Comparison of ENCODE assay signal across 10 mouse cellular contexts in genomic region chr10:93305946-93306345, GRCm38 (mm10). TPM values are rescaled to one million over a fixed set of nuclear protein-coding genes. Genes with fewer than 3 reads are reported as not detected.
DNase-seq lines count a peak whose midpoint lies in the region; ATAC-seq and TF ChIP-seq lines count a peak whose summit lies in the region.
"Had no signal": no experiment of that assay in that cellular context is flagged by ENCODE, and none has a peak within 500 bp of the region (broad histone marks: within the 10 kb centered on the region; RNA-seq: fewer than 3 reads in every experiment).

No protein-coding gene starts in this region.

- WGBS in heart, embryonic 14.5 days, result 52% methylated on average over 6 of the region's 6 CpGs
- WGBS in heart, embryonic 10.5 days, result 63% methylated on average over 6 of the region's 6 CpGs
- WGBS in lung, embryonic 14.5 days, result 35% methylated on average over 6 of the region's 6 CpGs
- 29% methylated on average over 6 of the region's 6 CpGs for WGBS in macrophage (ENCODE audit: missing documents)
- WGBS in midbrain, embryonic 16.5 days, result 73% methylated on average over 6 of the region's 6 CpGs

- peak overlapping the region; percentile 96 for H3K4me2 ChIP-seq in heart, embryonic 14.5 days (ENCODE audit: low read length)
- H3K4me2 ChIP-seq in lung, embryonic 14.5 days, result peak overlapping the region; percentile 87
- H3K4me2 ChIP-seq in midbrain, embryonic 16.5 days (ENCODE audit: low read length), result no peak overlapping the region
- H3K4me2 ChIP-seq: hindbrain, embryonic 12.5 days had no signal

- H3K4me3 ChIP-seq in heart, embryonic 14.5 days (ENCODE audit: control insufficient read depth in 1 of 2, insufficient read depth in 1 of 2, low read depth in 1 of 2, low read length in 2 of 2), result no peak overlapping the region; a peak in 2 of 4 replicates
- H3K4me3 ChIP-seq in heart, embryonic 10.5 days, result no peak overlapping the region
- H3K4me3 ChIP-seq in lung, embryonic 14.5 days (ENCODE audit: low read depth, low read length), result peak overlapping the region; percentile 78
- H3K4me3 ChIP-seq in macrophage (ENCODE audit: inconsistent target), result no peak overlapping the region
- no peak overlapping the region for H3K4me3 ChIP-seq in midbrain, embryonic 16.5 days (ENCODE audit: low read depth, low read length)
- H3K4me3 ChIP-seq: hindbrain, embryonic 12.5 days had no signal

- no peak for ATAC-seq in heart, embryonic 14.5 days (ENCODE audit: insufficient number of reproducible peaks, insufficient read depth, low FRiP score, low read depth)
- no peak for ATAC-seq in lung, embryonic 14.5 days (ENCODE audit: insufficient read depth)
- no peak for ATAC-seq in midbrain, embryonic 16.5 days

- peak overlapping the region; percentile 63 for H3K9ac ChIP-seq in heart, embryonic 14.5 days (ENCODE audit: low read length)
- peak overlapping the region; percentile 29 for H3K9ac ChIP-seq in lung, embryonic 14.5 days
- no peak overlapping the region for H3K9ac ChIP-seq in midbrain, embryonic 16.5 days (ENCODE audit: low read depth, low read length)
- H3K9ac ChIP-seq: hindbrain, embryonic 12.5 days had no signal

- no peaks in the 10 kb centered on the region for H3K36me3 ChIP-seq in heart, embryonic 14.5 days (ENCODE audit: control insufficient read depth, insufficient read depth, low read length)
- 0 out of 2 replicates have a peak, but pooled peaks cover 3% of the 10 kb centered on the region for H3K36me3 ChIP-seq in heart, embryonic 10.5 days
- H3K36me3 ChIP-seq in lung, embryonic 14.5 days (ENCODE audit: insufficient read depth), result no peaks in the 10 kb centered on the region
- no peaks in the 10 kb centered on the region for H3K36me3 ChIP-seq in macrophage (ENCODE audit: inconsistent target)
- no peaks in the 10 kb centered on the region for H3K36me3 ChIP-seq in midbrain, embryonic 16.5 days (ENCODE audit: control insufficient read depth, insufficient read depth, low read length)
- H3K36me3 ChIP-seq: hindbrain, embryonic 12.5 days had no signal

- H3K27ac ChIP-seq in heart, embryonic 14.5 days (replicated peaks in 1 of 2; ENCODE audit: control insufficient read depth in 1 of 2, insufficient read depth in 1 of 2, low read depth in 2 of 2, low read length in 2 of 2), result peak overlapping the region; percentile 10 to 40; a peak in 2 of 4 replicates
- no peak overlapping the region for H3K27ac ChIP-seq in heart, embryonic 10.5 days
- H3K27ac ChIP-seq in lung, embryonic 14.5 days (ENCODE audit: low read depth), result no peak overlapping the region; the same call in 1 of the 2 replicates
- peak overlapping the region; percentile 41 for H3K27ac ChIP-seq in macrophage
- H3K27ac ChIP-seq in midbrain, embryonic 16.5 days (ENCODE audit: low read length), result no peak overlapping the region
- H3K27ac ChIP-seq: hindbrain, embryonic 12.5 days had no signal

- H3K9me3 ChIP-seq in heart, embryonic 14.5 days (ENCODE audit: control insufficient read depth, low read length), result no peaks in the 10 kb centered on the region
- H3K9me3 ChIP-seq in heart, embryonic 10.5 days, result no peaks in the 10 kb centered on the region
- H3K9me3 ChIP-seq in lung, embryonic 14.5 days (ENCODE audit: low read depth, low read length), result no peaks in the 10 kb centered on the region
- H3K9me3 ChIP-seq in midbrain, embryonic 16.5 days (replicated peaks; ENCODE audit: control insufficient read depth, low read length, poor library complexity, severe bottlenecking), result no peaks in the 10 kb centered on the region
- H3K9me3 ChIP-seq: hindbrain, embryonic 12.5 days had no signal

- TF ChIP-seq CTCF in lung, embryonic 14.5 days (IDR thresholded peaks at IDR 0.05; ENCODE audit: low read depth), result no peak

- peaks cover 93% of the 10 kb centered on the region for H3K79me2 ChIP-seq in macrophage (ENCODE audit: inconsistent target)

- DNase-seq in heart, embryonic 10.5 days (ENCODE audit: low spot score), result no peak
- DNase-seq in lung, embryonic 14.5 days, result no peak
- DNase-seq in lung, adult 18-20 months, result no peak
- peak; percentile 12 for DNase-seq in adipocyte (ENCODE audit: low spot score)
- no peak for DNase-seq in testis, postnatal 10 days (ENCODE audit: low spot score)
- DNase-seq: left cerebral cortex, postnatal 4 days had no signal

- H3K4me1 ChIP-seq in heart, embryonic 14.5 days (ENCODE audit: control insufficient read depth in 2 of 2, insufficient read depth in 2 of 2, low read length in 2 of 2), result peaks cover 0 to 11% of the 10 kb centered on the region in 2 experiments; a peak in 2 of 4 replicates
- peaks cover 18% of the 10 kb centered on the region for H3K4me1 ChIP-seq in heart, embryonic 10.5 days
- H3K4me1 ChIP-seq in lung, embryonic 14.5 days (ENCODE audit: insufficient read depth), result peaks cover 5% of the 10 kb centered on the region
- peaks cover 16% of the 10 kb centered on the region for H3K4me1 ChIP-seq in midbrain, embryonic 16.5 days (ENCODE audit: control insufficient read depth, insufficient read depth, low read length)

- H3K27me3 ChIP-seq in heart, embryonic 14.5 days (ENCODE audit: control insufficient read depth, insufficient read depth, low read length), result no peaks in the 10 kb centered on the region
- no peaks in the 10 kb centered on the region for H3K27me3 ChIP-seq in heart, embryonic 10.5 days (ENCODE audit: insufficient read depth, poor library complexity, severe bottlenecking)
- no peaks in the 10 kb centered on the region for H3K27me3 ChIP-seq in lung, embryonic 14.5 days (ENCODE audit: insufficient read depth, low read length)
- H3K27me3 ChIP-seq in midbrain, embryonic 16.5 days (ENCODE audit: control insufficient read depth, insufficient read depth, low read depth, low read length), result no peaks in the 10 kb centered on the region
- H3K27me3 ChIP-seq: hindbrain, embryonic 12.5 days had no signal

RNA-seq across cellular contexts. Expression of gene Elk3, which starts 5.0 kb away (rescaled TPM):
- 42.8 and 46.5 TPM in 2 replicates for polyA plus RNA-seq in heart, embryonic 14.5 days (2014; fragmentation: Nextera tagmentation; extraction: Ambion mirVana)
- 23.6 and 25.9 TPM in 2 replicates for polyA plus RNA-seq in heart, embryonic 10.5 days (2016; fragmentation: Nextera tagmentation; extraction: Ambion mirVana)
- polyA plus RNA-seq in lung, embryonic 14.5 days (2014; fragmentation: Nextera tagmentation; extraction: Ambion mirVana), result 55.3 and 57.7 TPM in 2 replicates
- 100 to 1,000 TPM in 2 of 26 experiments, 10 to 100 TPM in 23, 1 to 10 TPM in 1; 9.0 to 119 (median 25.1) TPM for total RNA-seq in macrophage (2018; cell fraction: chromatin; rRNA removed)
- 10 to 100 TPM; 23.0 to 41.3 (median 26.4) TPM for total RNA-seq in macrophage (2018; cell fraction: cytosol; rRNA removed)
- 10 to 100 TPM; 13.1 to 60.4 (median 22.7) TPM for total RNA-seq in macrophage (2018; cell fraction: nucleus; rRNA removed)
- polyA plus RNA-seq in macrophage (2018), result 22.5 to 61.1 TPM (median 23.9 TPM) in 3 replicates
- 6.4 and 6.5 TPM in 2 replicates for polyA plus RNA-seq in midbrain, embryonic 16.5 days (2015; fragmentation: Nextera tagmentation; extraction: Ambion mirVana)

Comparison
In these comparisons a context has a peak if more than half of its experiments do, and no peak if none do; other contexts are left out.
1. H3K27ac ChIP-seq: peak in heart, embryonic 14.5 days (2 of 2) and macrophage (single experiment); none in heart, embryonic 10.5 days (single experiment), lung, embryonic 14.5 days (single experiment) and midbrain, embryonic 16.5 days (single experiment).